Mouse (Mus musculus) liver, embryonic 14.5 days (tissue): ENCODE measurements around the gene Crb2. TPM values are rescaled to one million over a fixed set of nuclear protein-coding genes. Genes with fewer than 3 reads are reported as not detected.

Experiments used
- ATAC-seq: fragments of 200-750 bp; cut with Nextera tagmentation; 2 replicates; pipeline ENCODE4 v1.8.0; 2017; ENCODE audit warnings: moderate number of reproducible peaks, mild to moderate bottlenecking, moderate library complexity; ENCODE audit not compliant: insufficient read depth
- DNase-seq, 3 experiments: peaks; one replicate each; pipeline ENCODE4 v3.0.0-alpha.2; 2012 to 2013; ENCODE audit warnings: low read depth in 3 of 3, low spot score in 3 of 3
- H3K27ac ChIP-seq: fragments of 300-500 bp; sonication (generic); 2 replicates; pipeline ENCODE4 v1.5.1; 2014; ENCODE audit warnings: moderate library complexity, mild to moderate bottlenecking, control low read depth, inconsistent platforms
- H3K27me3 ChIP-seq: fragments of 300-500 bp; sonication (generic); 2 replicates; pipeline ENCODE4 v1.6.1; 2014; ENCODE audit warnings: mild to moderate bottlenecking, low read length, moderate library complexity; ENCODE audit not compliant: control insufficient read depth, insufficient read depth
- H3K36me3 ChIP-seq: fragments of 300-500 bp; sonication (generic); replicated peaks from 2 replicates; pipeline ENCODE4 v1.6.1; 2014; ENCODE audit warnings: low read depth; ENCODE audit not compliant: control insufficient read depth, insufficient read depth
- H3K4me1 ChIP-seq, 2 experiments: fragments of 200-500 bp in 1 of 2; fragments of 300-500 bp in 1 of 2; sonication (generic) in 1 of 2; replicated peaks; 2 replicates each; pipeline ENCODE4 v1.6.1; 2012 to 2014; ENCODE audit warnings: antibody characterized with exemption in 1 of 2, inconsistent platforms in 1 of 2, low read length in 1 of 2; ENCODE audit not compliant: control insufficient read depth in 2 of 2, insufficient read depth in 2 of 2
- H3K4me2 ChIP-seq: fragments of 300-500 bp; sonication (generic); 2 replicates; pipeline ENCODE4 v1.6.1; 2014; ENCODE audit warnings: low read depth, mild to moderate bottlenecking, control low read depth, moderate library complexity
- H3K4me3 ChIP-seq, 2 experiments: fragments of 200-500 bp in 1 of 2; fragments of 300-500 bp in 1 of 2; sonication (generic) in 1 of 2; 2 replicates each; pipeline ENCODE4 v1.5.1; 2012 to 2014; ENCODE audit warnings: low read depth in 2 of 2, low read length in 2 of 2, mild to moderate bottlenecking in 2 of 2, control low read depth in 1 of 2, inconsistent platforms in 1 of 2, moderate library complexity in 1 of 2; ENCODE audit not compliant: insufficient read depth in 1 of 2
- H3K9ac ChIP-seq: fragments of 300-500 bp; sonication (generic); replicated peaks from 2 replicates; pipeline ENCODE4 v1.6.1; 2014; ENCODE audit warnings: mild to moderate bottlenecking, control low read depth, moderate library complexity
- H3K9me3 ChIP-seq: fragments of 300-500 bp; sonication (generic); 2 replicates; pipeline ENCODE4 v1.6.1; 2016; ENCODE audit warnings: low read length, mixed read lengths; ENCODE audit not compliant: control insufficient read depth
- CTCF ChIP-seq: IDR thresholded peaks from 2 replicates; pipeline ENCODE4 v1.5.1; 2016; ENCODE audit warnings: antibody characterized with exemption, low read depth, control low read depth
- EP300 ChIP-seq: IDR thresholded peaks from 2 replicates; pipeline ENCODE4 v1.6.1; 2016; ENCODE audit warnings: antibody characterized with exemption, low read depth
- WGBS: fragments of 180-500 bp; shearing (Covaris S2); extraction: QIAGEN DNeasy Blood & Tissue Kit; methylation state at CpG from one replicate; pipeline ENCODE4 v1.1.7; 2014; ENCODE audit not compliant: insufficient replicate concordance; 5-methylcytosine and 5-hydroxymethylcytosine counted together
- polyA plus RNA-seq, 2 experiments: library from polyadenylated mRNA; depleted of rRNA in 1 of 2; stranded (reverse) in 1 of 2; unstranded in 1 of 2; fragments of >200 nt; fragmentation: Nextera tagmentation in 1 of 2; extraction: Ambion mirVana in 1 of 2; gene quantifications; 2 replicates each; pipeline versions ENCODE4 v1.2.1 to v1.2.3; 2012 to 2014

Gene Crb2
- polyA plus RNA-seq, 2 experiments, result 0.10 to 0.17 TPM

DNA sequence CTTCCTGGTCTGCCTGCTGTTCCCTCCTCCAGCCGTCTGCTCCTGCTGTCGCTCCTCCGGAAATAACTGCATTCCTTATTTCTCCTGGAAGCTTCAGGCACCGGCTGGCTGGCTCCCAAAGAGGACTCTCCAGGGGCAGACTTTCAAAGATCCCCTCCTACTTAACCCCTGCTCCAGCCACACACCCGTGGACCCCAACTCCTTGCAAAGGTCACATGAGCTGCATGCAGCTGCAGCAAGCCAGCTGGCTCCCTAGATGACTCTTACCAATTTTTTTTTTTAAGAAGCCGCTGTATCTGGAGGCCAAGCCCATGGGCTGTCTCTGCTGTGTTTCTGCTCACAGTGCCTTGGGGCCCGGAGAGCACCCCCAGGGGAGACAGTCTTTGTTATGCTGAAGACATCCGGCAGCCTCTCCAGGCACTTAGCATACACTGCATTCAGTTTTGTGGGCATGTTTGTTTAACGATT, 8.9 kb upstream of the Crb2 start:
- DNase-seq, result no peak
- no peak for TF ChIP-seq EP300
- no peak for TF ChIP-seq CTCF
- Histone ChIP-seq H3K9me3 (no peaks in the 10 kb centered on the region), H3K27ac (no peak overlapping the region), H3K9ac (no peak overlapping the region), H3K36me3 (no peaks in the 10 kb centered on the region), H3K4me1 (peaks cover 0 to 8% of the 10 kb centered on the region in 2 experiments; a peak in 2 of 4 replicates), H3K27me3 (no peaks in the 10 kb centered on the region), H3K4me2 (no peak overlapping the region), H3K4me3 (no peak overlapping the region)
- WGBS, result 44% methylated on average over 9 of the region's 9 CpGs
- ATAC-seq, result no peak

DNA sequence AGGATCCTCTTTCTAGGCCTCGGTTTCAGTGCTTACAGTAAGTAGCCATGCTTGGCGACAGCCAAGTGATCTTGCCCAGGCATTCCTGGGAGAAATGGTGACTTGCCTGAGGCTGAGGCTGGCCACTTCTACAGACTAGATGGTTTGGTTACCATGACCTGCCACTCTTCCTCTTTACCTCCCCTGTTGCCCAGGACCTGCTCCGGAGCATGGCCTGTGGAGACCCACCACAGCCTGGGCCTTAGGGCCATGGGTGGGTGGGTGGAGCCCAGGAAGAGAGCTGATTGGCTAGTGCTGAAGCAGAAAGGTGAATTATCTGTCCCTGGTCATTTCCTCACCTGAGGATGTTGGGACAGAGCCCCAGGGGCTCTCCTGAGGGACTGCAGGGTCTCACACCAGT, 8.3 kb upstream of the Crb2 start:
- H3K27ac ChIP-seq, result no peak overlapping the region
- WGBS, result 50% methylated on average over 3 of the region's 3 CpGs
- H3K36me3 ChIP-seq, result no peaks in the 10 kb centered on the region
- H3K4me3 ChIP-seq, result no peak overlapping the region
- H3K27me3 ChIP-seq, result no peaks in the 10 kb centered on the region
- peaks cover 0 to 8% of the 10 kb centered on the region in 2 experiments; a peak in 2 of 4 replicates for H3K4me1 ChIP-seq
- ATAC-seq (no peak), DNase-seq (no peak)
- no peak overlapping the region for H3K9ac ChIP-seq
- no peaks in the 10 kb centered on the region for H3K9me3 ChIP-seq
- no peak overlapping the region for H3K4me2 ChIP-seq
- no peak for TF ChIP-seq CTCF
- TF ChIP-seq EP300, result no peak

DNA sequence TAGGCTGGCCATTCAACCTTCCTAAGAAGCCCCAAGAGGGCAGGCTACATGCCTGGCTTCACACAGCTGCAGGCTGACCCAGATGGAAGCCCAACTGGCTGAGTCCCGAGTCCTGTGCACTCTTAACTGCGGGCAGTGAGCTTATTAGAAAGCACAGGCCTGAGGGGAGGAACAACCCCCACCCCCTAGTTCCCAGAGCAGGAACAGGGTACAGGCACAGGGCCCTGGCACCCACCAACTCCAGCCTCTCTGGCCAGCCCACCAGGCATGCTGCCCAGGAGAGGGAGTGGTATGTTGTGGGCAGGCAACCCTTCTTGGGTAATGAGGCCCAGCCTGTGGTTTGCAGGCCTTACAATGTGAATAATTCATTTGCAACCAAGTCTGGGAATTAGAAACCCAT, 7.1 kb upstream of the Crb2 start:
- TF ChIP-seq CTCF (no peak), EP300 (no peak)
- no peaks in the 10 kb centered on the region for H3K9me3 ChIP-seq
- DNase-seq (no peak), ATAC-seq (no peak)
- H3K4me2 ChIP-seq, result no peak overlapping the region
- WGBS, result 61% methylated on average over 2 of the region's 2 CpGs
- H3K27ac ChIP-seq, result no peak overlapping the region
- no peak overlapping the region for H3K9ac ChIP-seq
- peaks cover 0 to 8% of the 10 kb centered on the region in 2 experiments; a peak in 2 of 4 replicates for H3K4me1 ChIP-seq
- no peaks in the 10 kb centered on the region for H3K36me3 ChIP-seq
- H3K27me3 ChIP-seq, result no peaks in the 10 kb centered on the region
- H3K4me3 ChIP-seq, result no peak overlapping the region

DNA sequence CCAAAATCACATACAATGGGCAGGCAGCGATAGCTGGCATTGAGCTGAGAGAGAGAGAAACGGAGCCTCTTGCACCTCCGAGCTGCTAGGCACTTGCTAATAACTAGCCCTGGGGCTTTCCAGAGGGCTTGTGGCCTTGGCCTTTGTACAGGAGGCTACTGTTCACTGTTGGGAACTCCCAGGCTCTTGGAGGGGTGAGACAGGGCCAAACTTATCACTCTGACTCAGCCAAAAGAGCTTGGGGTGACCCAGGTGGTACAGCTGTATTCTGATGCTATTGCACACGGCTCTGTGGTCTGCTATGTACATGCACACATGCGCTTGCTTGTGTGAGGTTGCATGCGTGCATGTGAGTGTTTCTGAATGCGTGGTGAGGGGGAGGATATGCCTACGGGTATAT, 6.3 kb upstream of the Crb2 start:
- Histone ChIP-seq H3K4me1 (peaks cover 0 to 8% of the 10 kb centered on the region in 2 experiments; a peak in 2 of 4 replicates), H3K27me3 (peaks cover 1% of the 10 kb centered on the region), H3K9me3 (no peaks in the 10 kb centered on the region), H3K4me3 (no peak overlapping the region), H3K4me2 (no peak overlapping the region), H3K27ac (no peak overlapping the region), H3K9ac (no peak overlapping the region), H3K36me3 (no peaks in the 10 kb centered on the region)
- WGBS, result 66% methylated on average over 8 of the region's 8 CpGs
- no peak for TF ChIP-seq CTCF
- no peak for TF ChIP-seq EP300
- ATAC-seq (no peak), DNase-seq (no peak)

DNA sequence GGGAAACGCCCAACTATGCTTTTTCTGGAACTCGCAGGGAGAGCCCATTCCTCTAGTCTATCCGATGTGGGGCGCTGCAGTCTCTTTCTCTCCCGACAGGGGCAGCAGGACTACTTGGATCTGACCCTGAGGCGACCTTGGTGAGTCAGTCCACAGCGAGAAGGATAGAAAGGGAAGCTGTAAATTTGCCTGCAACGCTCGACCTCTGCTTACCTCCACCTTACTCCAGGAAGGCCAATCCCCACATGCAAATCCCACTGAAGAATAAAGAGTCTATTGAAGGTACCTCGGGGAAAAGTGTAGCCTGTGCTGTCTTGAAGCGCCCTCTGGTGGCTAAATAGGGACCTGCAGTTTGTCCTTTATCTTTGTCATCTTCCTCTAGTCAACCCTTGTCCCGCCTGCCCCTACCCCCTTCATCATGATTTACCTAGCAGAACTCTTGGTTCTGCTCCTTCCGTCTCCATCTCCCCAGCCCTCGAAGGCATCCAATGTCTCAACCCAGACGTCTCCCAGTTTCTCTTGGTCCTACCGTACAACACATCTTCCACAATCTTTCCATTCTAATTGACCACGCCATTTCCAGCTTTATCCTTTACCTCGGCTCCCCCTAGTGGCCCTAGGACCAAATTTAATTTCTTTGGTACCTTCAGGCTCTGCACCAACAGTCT, 4.3 kb upstream of the Crb2 start:
- 0% methylated on average over 18 of the region's 18 CpGs for WGBS
- Histone ChIP-seq H3K36me3 (no peaks in the 10 kb centered on the region), H3K4me2 (peak overlapping the region; percentile 47), H3K4me1 (peaks cover 0 to 7% of the 10 kb centered on the region in 2 experiments; a peak in 2 of 4 replicates), H3K9me3 (no peaks in the 10 kb centered on the region), H3K4me3 (peak overlapping the region; percentile 11 to 70), H3K9ac (no peak overlapping the region), H3K27ac (no peak overlapping the region), H3K27me3 (peaks cover 7% of the 10 kb centered on the region)
- DNase-seq, result peak; percentile 63 to 69 (median 63)
- no peak for TF ChIP-seq EP300
- peak; percentile 93 for TF ChIP-seq CTCF
- ATAC-seq, result peak; percentile 69
